Mouse (Mus musculus) urinary bladder, adult 2 months (tissue): ENCODE measurements around the gene Comtd1. TPM values are rescaled to one million over a fixed set of nuclear protein-coding genes. Genes with fewer than 3 reads are reported as not detected.

ENCODE experiments used
- DNase-seq: peaks from one replicate; pipeline ENCODE4 v3.0.0; 2022; ENCODE audit warnings: low spot score
- polyA plus RNA-seq: library from polyadenylated mRNA; depleted of rRNA; stranded (reverse); fragments of >200 nt; gene quantifications from 2 replicates; pipeline ENCODE4 v1.2.3, GENCODE M21; 2012; rRNA removed

Gene Comtd1
- polyA plus RNA-seq, 1 experiment: 13.9 TPM

DNA sequence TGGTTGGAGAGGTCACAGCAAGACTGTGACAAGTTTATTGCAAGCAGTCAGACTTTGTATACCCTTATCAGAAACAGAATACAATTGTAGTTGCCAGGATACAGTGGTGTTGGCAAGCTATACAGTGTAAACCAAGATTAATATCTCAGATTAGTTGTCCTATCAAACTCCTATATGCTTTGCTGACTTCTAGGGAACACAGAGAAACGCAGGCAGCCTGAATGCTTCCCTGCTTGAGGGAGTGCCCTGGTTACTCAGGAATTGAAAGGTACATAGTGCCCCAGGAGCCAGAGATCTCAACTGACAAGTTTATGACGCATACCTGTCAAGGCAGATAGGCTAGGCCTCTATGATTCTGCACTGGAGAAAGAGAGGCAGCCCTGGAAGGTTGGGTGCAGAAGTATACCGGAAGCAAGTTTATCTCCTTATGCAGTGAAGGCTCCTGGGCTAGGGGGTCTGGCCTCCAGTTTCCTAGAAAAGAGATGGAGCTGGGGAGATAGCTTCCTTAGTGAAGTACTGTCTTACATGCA is 42.1 kb downstream of the Comtd1 start:
- DNase-seq: no peak

DNA sequence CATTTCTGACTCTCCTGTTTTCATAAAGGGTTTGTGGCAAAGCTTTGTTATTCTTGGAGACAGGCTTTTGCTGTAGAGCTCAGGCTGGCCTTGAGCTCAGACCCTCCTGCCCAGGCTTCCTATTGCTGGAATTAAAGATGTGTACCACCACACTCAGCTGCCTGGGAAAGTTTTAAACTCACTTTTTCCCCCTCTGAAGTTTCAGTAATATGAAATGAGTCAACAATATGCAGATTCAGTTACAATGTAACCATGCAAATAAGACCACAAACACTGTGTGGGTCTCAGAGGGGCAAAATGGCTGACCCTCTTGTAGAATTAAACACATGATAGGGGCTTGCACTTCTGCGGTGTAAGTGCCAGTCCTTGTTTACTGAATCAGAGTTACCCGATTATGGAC is 42.6 kb downstream of the Comtd1 start:
- DNase-seq: no peak

DNA sequence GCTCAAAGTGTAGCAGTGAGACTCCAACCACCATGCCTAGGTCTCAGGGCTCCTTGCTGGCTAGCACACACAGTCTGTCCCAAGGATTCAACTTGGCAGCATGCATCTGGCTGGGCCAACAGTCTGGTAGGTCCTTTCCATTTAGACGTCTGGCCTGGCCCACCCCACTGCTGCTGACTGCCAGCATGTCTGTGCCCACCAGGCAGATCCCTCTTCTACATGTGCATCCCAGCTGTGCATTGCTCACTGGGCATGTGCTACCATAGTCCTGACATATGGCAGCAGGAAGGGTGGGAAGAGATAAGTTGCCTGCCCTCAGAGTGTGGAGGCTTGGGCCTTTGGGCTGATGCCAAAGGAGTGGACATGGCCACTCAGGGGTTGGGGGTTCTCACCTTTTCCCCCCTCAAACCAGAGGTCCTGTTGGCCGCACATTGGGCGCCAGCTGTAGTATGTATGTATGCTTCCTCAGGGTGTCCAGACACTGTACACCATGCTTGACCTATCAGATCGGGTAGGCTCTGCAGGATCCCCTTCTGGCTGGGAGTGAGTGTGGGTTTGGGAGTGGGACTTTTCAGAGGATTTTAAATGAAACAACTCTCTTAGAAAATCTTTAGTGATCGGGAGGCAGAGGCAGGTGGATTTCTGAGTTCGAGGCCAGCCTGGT is 46.1 kb downstream of the Comtd1 start:
- DNase-seq: no peak

DNA sequence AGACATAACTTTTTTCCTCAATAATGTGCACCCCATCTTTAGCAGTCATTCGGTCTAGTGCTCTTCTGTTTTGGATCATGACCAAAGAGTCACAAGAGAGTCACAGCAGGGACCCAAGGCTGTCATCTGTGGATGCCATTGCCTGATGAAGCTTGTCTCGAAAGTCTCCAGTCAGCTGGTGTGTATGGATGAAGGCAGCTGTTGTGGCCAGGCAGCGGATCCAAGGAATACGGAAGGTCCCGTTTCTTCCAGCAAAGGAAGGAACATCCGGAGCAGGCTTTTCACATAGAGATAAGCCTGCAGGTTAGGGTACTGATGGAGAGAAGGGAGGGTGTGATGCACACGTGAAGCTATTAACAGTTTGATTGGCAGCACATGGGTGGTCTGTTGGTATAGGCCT is 47.2 kb downstream of the Comtd1 start:
- no peak for DNase-seq

DNA sequence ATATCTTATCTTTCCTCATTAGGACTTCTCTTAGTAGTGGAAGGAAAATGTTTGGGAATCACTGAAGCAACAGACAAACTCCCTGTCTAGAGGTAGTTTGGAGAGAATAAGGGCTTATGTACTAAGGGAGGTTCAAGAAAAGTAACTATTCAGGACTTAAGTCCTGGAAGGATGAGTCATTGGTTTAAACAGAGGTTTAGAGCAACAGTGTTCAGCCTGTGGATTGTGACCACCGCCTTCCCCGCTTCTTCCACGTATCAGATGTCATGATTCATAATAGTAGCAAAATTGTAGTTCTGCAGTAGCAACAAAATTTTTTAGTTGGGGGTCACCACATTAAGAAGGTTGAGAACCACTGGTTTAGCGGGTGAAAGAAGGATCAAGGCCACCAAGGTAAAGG is 48.1 kb downstream of the Comtd1 start:
- no peak for DNase-seq

Other genes with a start within 250 kb of the Comtd1 start
- gene Dupd1, start 134.4 kb downstream of the Comtd1 start, polyA plus RNA-seq: not detected in 2 replicates
- gene Samd8, start 98.4 kb downstream of the Comtd1 start, polyA plus RNA-seq: 9.6 and 10.4 TPM in 2 replicates
- 0.33 TPM in 1 of 2 replicates, not detected in the other for gene Dusp13, start 97.8 kb downstream of the Comtd1 start, polyA plus RNA-seq
- 199 and 227 TPM in 2 replicates for gene Vdac2, start 23.7 kb downstream of the Comtd1 start, polyA plus RNA-seq
- 14.3 and 26.0 TPM in 2 replicates for gene Zfp503, start 140.6 kb upstream of the Comtd1 start, polyA plus RNA-seq
- 0.74 and 1.3 TPM in 2 replicates for gene Lrmda, start 170.7 kb upstream of the Comtd1 start, polyA plus RNA-seq